Mouse (Mus musculus) cortical plate, adult 2 months (tissue): Measurements from ENCODE around the gene Asb1. TPM values are rescaled to one million over a fixed set of nuclear protein-coding genes. Genes with fewer than 3 reads are reported as not detected.

ENCODE experiments used
- H3K27ac ChIP-seq: fragments of 200-500 bp; 2 replicates; pipeline ENCODE4 v1.5.1; 2012; ENCODE audit warnings: low read length, control low read depth, inconsistent platforms; ENCODE audit not compliant: insufficient read depth
- H3K4me1 ChIP-seq: fragments of 200-500 bp; 2 replicates; pipeline ENCODE4 v1.6.1; 2011; ENCODE audit warnings: low read length; ENCODE audit not compliant: control insufficient read depth, insufficient read depth
- H3K4me3 ChIP-seq: fragments of 200-500 bp; 2 replicates; pipeline ENCODE4 v1.5.1; 2011; ENCODE audit warnings: mild to moderate bottlenecking, low read length, control low read depth; ENCODE audit not compliant: insufficient read depth
- CTCF ChIP-seq: fragments of 200-500 bp; IDR thresholded peaks from 2 replicates; pipeline ENCODE4 v1.5.1; 2011; ENCODE audit warnings: mild to moderate bottlenecking, control low read depth, low read length; ENCODE audit not compliant: insufficient read depth; ENCODE audit errors: extremely low read depth
- POLR2A ChIP-seq: fragments of 200-500 bp; IDR thresholded peaks from 2 replicates; pipeline ENCODE4 v1.6.1; 2011; ENCODE audit warnings: mild to moderate bottlenecking, low read length, control low read depth; ENCODE audit not compliant: insufficient read depth; ENCODE audit errors: extremely low read depth
- polyA plus RNA-seq: library from polyadenylated mRNA; depleted of rRNA; stranded (reverse); fragments of >200 nt; gene quantifications from 2 replicates; pipeline ENCODE4 v1.2.3, GENCODE M21; 2012

The Asb1 gene
- polyA plus RNA-seq, 1 experiment = 22.2 TPM

- Histone ChIP-seq H3K4me1 (no peaks in the 10 kb centered on the region), H3K4me3 (peak overlapping the region; percentile 39), H3K27ac (no peak overlapping the region)
- TF ChIP-seq CTCF (no peak), POLR2A (no peak)
These were observed 773 bp downstream of the Asb1 start for GRCm38 (mm10) chr1:91541042-91541592.

GRCm38 (mm10) chr1:91543974-91544373, 3.6 kb downstream of the Asb1 start:
- H3K4me3 ChIP-seq = no peak overlapping the region
- H3K27ac ChIP-seq = no peak overlapping the region
- no peaks in the 10 kb centered on the region for H3K4me1 ChIP-seq
- TF ChIP-seq CTCF = no peak
- no peak for TF ChIP-seq POLR2A

GRCm38 (mm10) chr1:91545226-91545625, 4.9 kb downstream of the Asb1 start:
- Histone ChIP-seq H3K4me1 (no peaks in the 10 kb centered on the region), H3K4me3 (no peak overlapping the region), H3K27ac (no peak overlapping the region)
- TF ChIP-seq POLR2A = no peak
- no peak for TF ChIP-seq CTCF

- H3K4me3 ChIP-seq = no peak overlapping the region
- no peak for TF ChIP-seq CTCF
- TF ChIP-seq POLR2A = no peak
- no peak overlapping the region for H3K27ac ChIP-seq
- H3K4me1 ChIP-seq = no peaks in the 10 kb centered on the region
These were observed 7.2 kb downstream of the Asb1 start for GRCm38 (mm10) chr1:91547567-91547966.

- Histone ChIP-seq H3K4me3 (no peak overlapping the region), H3K4me1 (no peaks in the 10 kb centered on the region), H3K27ac (no peak overlapping the region)
- TF ChIP-seq POLR2A = no peak
- TF ChIP-seq CTCF = no peak
These were observed 8.7 kb downstream of the Asb1 start for GRCm38 (mm10) chr1:91549073-91549472.

GRCm38 (mm10) chr1:91557099-91557498, 16.8 kb downstream of the Asb1 start:
- H3K4me3 ChIP-seq = no peak overlapping the region
- H3K27ac ChIP-seq = no peak overlapping the region
- no peak for TF ChIP-seq POLR2A
- TF ChIP-seq CTCF = no peak
- no peaks in the 10 kb centered on the region for H3K4me1 ChIP-seq

- H3K4me3 ChIP-seq = no peak overlapping the region
- H3K4me1 ChIP-seq = peaks cover 2% of the 10 kb centered on the region; the same call in 1 of the 2 replicates
- no peak for TF ChIP-seq CTCF
- TF ChIP-seq POLR2A = no peak
- no peak overlapping the region for H3K27ac ChIP-seq
These were observed 20.9 kb downstream of the Asb1 start for GRCm38 (mm10) chr1:91561226-91561625.

- no peak overlapping the region for H3K27ac ChIP-seq
- TF ChIP-seq CTCF (peak; percentile 17; the same call in 1 of the 2 replicates), POLR2A (no peak)
- H3K4me1 ChIP-seq = peaks cover 2% of the 10 kb centered on the region; the same call in 1 of the 2 replicates
- no peak overlapping the region for H3K4me3 ChIP-seq
These were observed 22.7 kb downstream of the Asb1 start for GRCm38 (mm10) chr1:91562977-91563590.

- TF ChIP-seq POLR2A (no peak), CTCF (no peak)
- Histone ChIP-seq H3K27ac (no peak overlapping the region), H3K4me1 (peaks cover 2% of the 10 kb centered on the region; the same call in 1 of the 2 replicates), H3K4me3 (no peak overlapping the region)
These were observed 23.7 kb downstream of the Asb1 start for GRCm38 (mm10) chr1:91564004-91564403.

GRCm38 (mm10) chr1:91564598-91564997, 24.3 kb downstream of the Asb1 start:
- no peak for TF ChIP-seq POLR2A
- TF ChIP-seq CTCF = no peak
- no peak overlapping the region for H3K27ac ChIP-seq
- H3K4me3 ChIP-seq = no peak overlapping the region
- H3K4me1 ChIP-seq = peaks cover 2% of the 10 kb centered on the region; the same call in 1 of the 2 replicates
